Mouse (Mus musculus): ENCODE data around the gene Stab1. TPM values are rescaled to one million over a fixed set of nuclear protein-coding genes. Genes with fewer than 3 reads are reported as not detected.
A peak's percentile ranks its signal among the peaks of the same experiment; 100 is the strongest.

Gene Stab1
- 1 to 10 TPM; 1.9 to 4.1 (median 2.8) TPM for polyA plus RNA-seq (2017; shearing (Covaris generic))

GRCm38 (mm10) chr14:31168425-31168824 is at the start of gene Stab1:
Stab1 (minus strand) TSS chr14:31168641.
- ATAC-seq, result no peak

- ATAC-seq, result no peak
These were observed 49.2 kb upstream of the Stab1 start, which contains the start of gene Sema3g for GRCm38 (mm10) chr14:31217666-31218065. Sema3g (plus strand) TSS chr14:31217860.

GRCm38 (mm10) chr14:31216846-31217245 is 48.4 kb upstream of the Stab1 start, which contains the start of gene Nisch:
Nisch (minus strand) TSS chr14:31216946.
- no peak for ATAC-seq

- ATAC-seq, result peak; percentile 93
These were observed 46.9 kb upstream of the Stab1 start for GRCm38 (mm10) chr14:31215157-31216002.

GRCm38 (mm10) chr14:31214684-31215083 is 46.2 kb upstream of the Stab1 start:
- no peak for ATAC-seq

- ATAC-seq, result no peak
These were observed 45.4 kb upstream of the Stab1 start for GRCm38 (mm10) chr14:31213868-31214267.

GRCm38 (mm10) chr14:31212499-31212898 is 44.1 kb upstream of the Stab1 start:
- no peak for ATAC-seq

- ATAC-seq, result no peak
These were observed 43.4 kb upstream of the Stab1 start for GRCm38 (mm10) chr14:31211854-31212253.

- ATAC-seq, result no peak
These were observed 40.7 kb upstream of the Stab1 start for GRCm38 (mm10) chr14:31209133-31209557.

GRCm38 (mm10) chr14:31208084-31208483 is 39.6 kb upstream of the Stab1 start, which contains the start of gene Tnnc1:
Tnnc1 (plus strand) TSS chr14:31208312.
- no peak for ATAC-seq

GRCm38 (mm10) chr14:31207070-31207830 is 38.8 kb upstream of the Stab1 start:
- ATAC-seq, result peak; percentile 57

- peak; percentile 71 for ATAC-seq
These were observed 38.1 kb upstream of the Stab1 start for GRCm38 (mm10) chr14:31206472-31206981.

- peak; percentile 23 for ATAC-seq
These were observed 37.4 kb upstream of the Stab1 start for GRCm38 (mm10) chr14:31205562-31206467.

- no peak for ATAC-seq
These were observed 36.8 kb upstream of the Stab1 start for GRCm38 (mm10) chr14:31205244-31205561.

GRCm38 (mm10) chr14:31204844-31205243 is 36.4 kb upstream of the Stab1 start:
- no peak for ATAC-seq

GRCm38 (mm10) chr14:31200038-31200437 is 31.6 kb upstream of the Stab1 start:
- no peak for ATAC-seq

- ATAC-seq, result no peak
These were observed 31.2 kb upstream of the Stab1 start for GRCm38 (mm10) chr14:31199599-31199998.

GRCm38 (mm10) chr14:31197547-31198516 is 29.4 kb upstream of the Stab1 start:
- peak; percentile 62 for ATAC-seq

GRCm38 (mm10) chr14:31195968-31196367 is 27.5 kb upstream of the Stab1 start:
- ATAC-seq, result peak; percentile 41

- no peak for ATAC-seq
These were observed 27.1 kb upstream of the Stab1 start for GRCm38 (mm10) chr14:31195521-31195920.
